Mouse (Mus musculus) left cerebral cortex, postnatal 25 days (tissue): Measurements from ENCODE around the gene Nt5c2. TPM values are rescaled to one million over a fixed set of nuclear protein-coding genes. Genes with fewer than 3 reads are reported as not detected.
A peak's percentile ranks its signal among the peaks of the same experiment; 100 is the strongest.
"Not testable (repeated sequence)": the region's sequence is repeated elsewhere in the genome, so short reads cannot be mapped to it uniquely, and the experiment has no call there.

ENCODE experiments used
- DNase-seq, 2 experiments: peaks; one replicate each; pipeline ENCODE4 v3.0.0; 2022; ENCODE audit warnings: low spot score in 2 of 2, mixed read lengths in 1 of 2
- intact Hi-C: fragments of 180-260 bp; cut with DNase I; formaldehyde crosslinking; loops from one replicate; pipeline ENCODE4 v1.15.1; 2025
- total RNA-seq, 2 experiments: library from RNA; stranded (reverse); gene quantifications; 2 replicates each; pipeline ENCODE4 v1.2.3; 2021

Gene Nt5c2
- total RNA-seq, 2 experiments from 2014 or later: 73.0 to 74.4 TPM

DNA sequence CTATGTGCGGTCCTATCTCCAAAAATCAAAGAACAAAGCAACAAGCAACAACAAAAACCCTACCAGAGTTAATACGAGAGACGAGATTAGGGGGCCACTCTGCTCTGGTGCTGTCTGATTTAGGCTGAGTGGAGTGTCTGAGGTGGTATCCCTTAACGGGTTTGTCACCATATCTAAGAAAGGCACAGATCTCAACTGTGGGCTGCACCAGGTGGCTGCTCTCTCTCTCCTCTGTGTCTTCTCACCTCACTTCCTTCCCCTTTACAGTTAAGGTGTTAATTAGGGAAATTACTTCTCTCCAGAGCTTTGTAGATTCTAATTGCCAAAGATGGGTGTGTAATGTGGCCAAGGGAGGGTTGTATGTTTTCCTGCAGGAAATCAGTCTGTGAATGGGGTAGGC lies 7.8 kb upstream of the Nt5c2 start:
- intact Hi-C loops: no loop called here

DNA sequence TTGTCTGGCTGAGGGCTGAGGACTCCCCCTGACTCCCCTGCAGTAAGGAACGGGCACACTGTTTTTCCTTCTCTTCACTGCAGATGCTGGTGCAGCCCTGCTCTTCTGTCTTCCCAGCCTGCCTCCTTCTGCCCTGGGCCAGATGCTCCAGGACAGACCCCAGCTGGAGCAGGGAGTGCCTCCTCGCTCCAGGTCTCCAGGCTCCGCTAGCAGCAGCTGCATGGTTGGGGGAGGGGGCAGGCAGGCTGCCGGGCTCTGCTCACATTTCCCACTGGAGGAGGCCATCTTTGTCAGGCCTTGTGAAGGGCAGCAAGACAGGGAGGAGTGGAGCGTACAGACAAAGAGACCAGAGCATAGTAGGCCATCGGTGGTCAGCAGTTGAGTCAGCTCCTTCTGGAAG lies 4.4 kb upstream of the Nt5c2 start:
- no peak for DNase-seq
- intact Hi-C loops: no loop called here

More for the DNA sequence above, 7.8 kb upstream of the Nt5c2 start:
- no peak for DNase-seq

DNA sequence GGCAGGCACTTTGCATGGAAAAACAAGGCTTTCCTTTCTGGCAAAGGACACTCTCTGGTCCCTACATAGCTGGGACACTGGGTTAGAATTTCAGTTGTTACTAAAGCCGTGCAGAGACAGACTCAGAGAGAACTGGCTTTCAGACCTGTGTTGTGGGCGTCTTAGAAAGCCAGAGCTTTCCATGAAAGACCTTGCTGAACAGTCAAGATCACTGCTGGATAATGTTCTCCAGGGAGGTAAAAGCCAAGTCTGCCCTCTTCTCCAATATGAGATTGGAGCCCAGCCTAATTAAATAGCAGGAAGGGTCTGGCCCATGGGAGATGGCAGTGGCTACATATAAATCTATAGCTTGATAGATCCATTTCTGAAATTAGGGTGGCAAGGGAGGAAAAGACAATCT lies 3.4 kb upstream of the Nt5c2 start:
- intact Hi-C loops: no loop called here
- no peak for DNase-seq

DNA sequence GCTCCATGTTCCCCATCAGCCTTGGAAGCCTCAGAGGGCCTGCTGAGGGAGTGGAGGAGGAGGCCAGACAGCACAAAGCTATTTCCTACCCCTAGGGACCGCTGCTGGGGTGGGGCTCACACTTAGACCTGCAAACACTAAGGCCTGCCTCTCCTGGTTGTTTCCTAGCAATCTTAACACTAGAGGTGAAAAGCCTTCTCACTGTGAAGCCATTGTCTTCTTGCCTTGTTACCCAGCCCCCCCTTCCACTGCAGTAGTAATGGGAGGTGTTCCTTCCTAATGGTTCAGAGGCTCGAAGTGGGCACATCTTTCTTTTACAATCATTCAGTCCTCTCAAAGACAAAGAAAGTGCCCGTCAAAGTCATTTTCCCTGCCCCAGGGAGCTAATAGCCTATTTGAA lies 2.9 kb upstream of the Nt5c2 start:
- DNase-seq: no peak
- intact Hi-C loops: no loop called here

DNA sequence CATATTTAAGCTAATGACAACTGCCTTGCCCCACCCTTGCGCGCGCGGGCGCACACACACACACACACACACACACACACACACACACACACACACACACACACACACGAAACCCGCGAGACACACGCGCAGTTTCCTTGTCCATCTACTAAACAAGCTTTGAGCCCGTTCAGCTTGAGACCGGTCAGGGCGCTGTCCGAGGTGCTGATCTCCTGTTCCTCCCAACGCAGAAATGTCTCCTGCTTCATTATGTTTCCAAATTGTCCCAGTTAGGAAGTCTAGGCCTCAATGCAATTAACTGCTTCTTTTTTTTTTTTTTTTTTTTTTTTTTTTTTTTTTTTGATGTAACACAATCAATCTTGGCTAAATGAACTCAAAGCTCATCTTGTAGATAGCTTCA lies 1.5 kb upstream of the Nt5c2 start:
- DNase-seq: peak in 1 of 2 experiments; percentile 31

DNA sequence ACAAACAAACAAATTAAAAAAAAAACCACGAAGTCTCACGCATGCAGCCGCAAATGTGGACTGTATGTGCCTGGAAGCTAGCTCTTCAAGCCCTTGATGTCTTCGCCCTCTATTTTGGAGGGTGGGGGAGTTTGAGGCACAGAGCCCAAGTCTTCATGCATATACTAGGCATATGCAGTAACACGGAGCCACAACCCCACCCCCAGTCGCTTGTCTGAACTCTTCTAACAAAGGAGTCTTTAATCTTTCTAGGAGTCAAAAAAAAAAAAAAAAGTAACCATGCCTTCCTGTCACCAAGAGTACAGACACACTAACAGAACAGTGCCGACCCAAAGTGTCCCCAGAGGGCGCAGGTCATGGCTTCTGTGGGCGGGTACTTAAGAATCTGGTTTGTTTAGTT lies 1.0 kb upstream of the Nt5c2 start:
- peak in 1 of 2 experiments; percentile 37 for DNase-seq
- intact Hi-C loops: loop anchor here (1.0 kb wide), 1 partner anchor 34 kb away; the partner anchor contains the start of gene Pcgf6

More for the DNA sequence above, 1.5 kb upstream of the Nt5c2 start:
- intact Hi-C loops: no loop called here

DNA sequence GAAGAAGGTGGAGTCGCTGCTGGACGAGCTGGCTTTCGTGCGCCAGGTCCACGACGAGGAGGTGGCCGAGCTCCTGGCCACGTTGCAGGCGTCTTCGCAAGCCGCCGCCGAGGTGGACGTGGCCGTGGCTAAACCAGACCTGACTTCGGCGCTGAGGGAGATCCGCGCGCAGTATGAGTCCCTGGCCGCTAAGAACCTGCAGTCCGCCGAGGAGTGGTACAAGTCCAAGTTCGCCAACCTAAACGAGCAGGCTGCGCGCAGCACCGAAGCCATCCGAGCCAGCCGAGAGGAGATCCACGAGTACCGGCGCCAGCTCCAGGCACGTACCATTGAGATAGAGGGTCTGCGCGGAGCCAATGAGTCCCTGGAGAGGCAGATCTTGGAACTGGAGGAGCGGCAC lies 443 bp upstream of the Nt5c2 start:
- intact Hi-C loops: loop anchor here (1.0 kb wide), 1 partner anchor 35 kb away; the partner anchor contains the start of gene Pcgf6
- DNase-seq: no peak

DNA sequence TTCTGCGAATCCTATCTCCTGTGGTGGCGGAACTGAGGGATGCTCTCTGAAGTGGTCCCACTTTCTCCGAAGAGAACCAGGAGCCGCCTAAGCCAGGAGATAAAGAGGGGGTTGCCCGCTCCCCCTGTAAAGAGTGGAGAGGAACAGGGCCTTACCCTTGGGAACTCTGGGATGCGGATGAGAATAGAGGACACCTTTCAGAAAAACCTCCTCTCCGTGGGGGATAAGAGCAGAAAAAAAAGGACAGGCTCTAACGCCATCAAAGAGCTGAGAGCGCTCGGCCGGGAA lies 850 bp downstream of the Nt5c2 start:
- no peak for DNase-seq
- intact Hi-C loops: no loop called here

DNA sequence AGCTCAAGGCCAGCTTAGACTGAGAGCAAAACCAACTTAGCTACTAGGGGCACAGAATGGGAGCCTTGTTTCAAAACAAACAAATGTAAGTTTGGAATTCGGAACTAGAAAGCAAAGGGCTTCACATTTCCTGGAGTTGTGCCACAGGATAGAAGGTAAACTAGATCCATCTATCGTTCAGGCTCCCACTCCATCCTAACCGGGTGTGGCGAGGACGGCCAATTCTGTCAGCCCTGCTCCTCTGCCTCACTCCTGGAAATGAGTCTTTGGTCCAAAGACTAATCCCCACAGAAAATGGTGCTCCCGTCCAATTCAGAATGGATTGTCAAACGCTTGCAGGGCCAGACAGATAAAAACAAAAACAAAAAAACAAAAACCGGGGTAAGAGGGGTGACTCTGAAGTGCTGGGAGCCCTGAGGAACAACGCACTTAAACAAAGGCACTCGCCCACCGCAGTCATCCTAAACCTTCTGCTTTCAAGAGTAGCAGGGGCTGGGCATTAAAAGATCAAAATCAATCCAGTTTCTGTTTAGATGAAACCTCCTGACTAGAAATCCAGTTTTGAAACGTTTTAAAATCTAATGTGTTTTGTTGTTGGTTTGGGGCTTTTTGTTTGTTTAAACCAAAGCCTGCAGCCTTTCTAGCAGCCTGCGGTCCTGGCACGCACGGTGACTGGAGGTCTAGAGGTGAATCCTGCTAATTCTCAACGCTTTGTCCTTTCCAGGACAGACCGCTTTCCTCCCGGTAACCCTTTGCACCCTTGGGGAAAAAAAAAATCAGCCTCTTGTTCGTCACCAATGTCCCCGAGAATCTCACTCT lies 1.4 kb downstream of the Nt5c2 start:
- intact Hi-C loops: no loop called here

DNA sequence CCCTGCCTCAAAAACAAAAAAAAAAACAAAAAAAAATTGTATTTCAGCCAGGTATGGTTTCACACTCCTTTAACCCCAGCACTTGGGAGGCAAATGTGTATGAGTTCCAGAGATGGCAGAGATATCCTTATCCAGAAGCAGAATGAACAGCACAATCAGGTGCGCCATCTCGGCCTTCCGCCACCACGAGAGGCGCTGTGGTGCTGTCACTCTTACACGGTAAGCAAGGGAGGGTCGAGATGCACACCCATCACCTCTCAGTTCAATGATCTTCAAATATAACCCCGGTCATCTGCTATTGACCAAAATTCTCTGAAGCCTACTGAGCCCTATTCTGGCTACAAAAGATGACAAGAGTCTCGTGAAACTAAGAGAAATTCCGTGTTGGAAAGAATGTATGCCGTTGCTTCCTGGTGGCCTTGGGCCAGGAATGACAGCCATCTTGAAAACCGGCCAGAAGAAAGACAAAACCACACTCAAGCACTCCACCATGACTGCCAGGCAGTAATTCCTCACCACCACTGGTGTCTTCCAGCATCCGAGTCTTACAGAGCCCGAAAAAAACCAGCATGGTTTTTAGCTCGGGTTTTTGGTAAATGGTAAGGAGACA lies 2.3 kb downstream of the Nt5c2 start:
- intact Hi-C loops: no loop called here
- no peak for DNase-seq

More for the DNA sequence above, 1.4 kb downstream of the Nt5c2 start:
- no peak for DNase-seq

DNA sequence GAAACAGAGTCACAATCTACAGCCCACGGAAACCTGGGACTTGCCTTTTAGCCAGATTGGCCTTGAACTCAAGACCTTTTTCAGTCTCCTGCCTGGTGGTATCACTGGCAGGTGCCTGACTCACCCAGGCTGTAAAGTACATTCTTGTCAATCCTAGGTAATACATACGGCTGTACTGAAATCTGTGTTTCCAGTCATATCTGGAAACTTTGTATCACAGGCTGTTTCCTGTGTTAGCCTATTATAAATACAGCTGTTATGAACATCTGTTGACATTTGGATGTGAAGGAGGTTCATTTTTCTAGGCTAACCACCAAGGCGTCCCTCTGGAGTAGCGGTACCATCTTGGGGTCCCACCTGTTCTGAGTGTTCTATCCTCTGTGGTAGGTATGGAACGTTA lies 5.0 kb downstream of the Nt5c2 start:
- DNase-seq: no peak
- intact Hi-C loops: no loop called here

DNA sequence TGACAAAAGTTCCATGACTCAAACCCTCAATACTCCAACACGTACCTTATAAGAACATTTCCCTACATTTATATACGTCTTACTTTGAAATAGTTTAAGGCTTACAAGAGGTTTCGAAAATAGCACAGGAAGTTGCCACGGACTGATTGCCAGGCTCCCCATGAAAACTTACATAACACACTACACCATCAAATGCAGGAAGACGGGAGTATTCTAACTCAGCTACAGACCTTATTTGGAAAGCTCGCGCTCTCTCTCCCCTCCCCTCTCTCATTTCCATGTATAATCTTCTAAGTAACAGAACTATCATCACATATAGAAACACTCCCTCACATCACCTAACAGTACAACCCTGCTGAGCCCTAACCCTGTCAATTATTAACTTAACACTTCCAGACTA lies 5.5 kb downstream of the Nt5c2 start:
- DNase-seq: peak in 1 of 2 experiments; percentile 71
- intact Hi-C loops: no loop called here

DNA sequence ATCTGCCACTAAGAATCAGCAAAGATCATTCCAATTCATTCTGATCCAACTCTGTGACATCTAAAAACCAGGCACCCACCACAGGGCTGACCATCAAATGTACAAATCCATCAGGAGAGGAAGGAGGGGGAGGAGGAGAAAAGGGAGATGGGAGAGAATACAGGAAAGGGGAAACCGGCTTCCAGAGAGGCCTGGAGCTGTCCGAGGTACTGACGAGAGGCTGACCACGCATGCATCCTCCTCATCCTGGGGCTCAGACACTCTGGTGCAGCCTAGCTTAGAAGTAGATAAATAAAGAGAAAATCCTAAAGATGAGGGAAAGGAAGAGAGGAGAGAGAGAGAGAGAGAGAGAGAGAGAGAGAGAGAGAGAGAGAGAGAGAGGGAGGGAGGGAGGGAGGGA lies 8.6 kb downstream of the Nt5c2 start:
- intact Hi-C loops: no loop called here

DNA sequence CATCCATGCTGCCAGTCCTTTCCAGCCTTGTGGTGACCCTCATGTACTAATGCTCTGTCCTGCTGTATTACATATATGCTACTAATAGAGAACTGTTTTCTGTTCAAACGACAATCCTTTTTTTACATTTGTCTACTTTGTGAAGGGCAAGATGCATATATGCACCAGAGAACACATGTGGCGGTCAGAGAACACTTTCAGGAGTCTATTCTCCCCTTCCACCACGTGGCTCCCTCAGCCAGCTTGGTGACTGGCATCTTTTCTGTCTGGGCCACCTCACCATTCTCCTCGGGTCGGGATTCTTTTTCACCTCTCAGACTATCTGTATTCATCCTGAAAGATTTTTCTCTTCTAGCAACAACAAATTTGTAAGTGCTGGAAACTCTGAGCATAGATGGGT lies 9.1 kb downstream of the Nt5c2 start:
- no peak for DNase-seq
- intact Hi-C loops: no loop called here

More for the DNA sequence above, 8.6 kb downstream of the Nt5c2 start:
- no peak for DNase-seq

DNA sequence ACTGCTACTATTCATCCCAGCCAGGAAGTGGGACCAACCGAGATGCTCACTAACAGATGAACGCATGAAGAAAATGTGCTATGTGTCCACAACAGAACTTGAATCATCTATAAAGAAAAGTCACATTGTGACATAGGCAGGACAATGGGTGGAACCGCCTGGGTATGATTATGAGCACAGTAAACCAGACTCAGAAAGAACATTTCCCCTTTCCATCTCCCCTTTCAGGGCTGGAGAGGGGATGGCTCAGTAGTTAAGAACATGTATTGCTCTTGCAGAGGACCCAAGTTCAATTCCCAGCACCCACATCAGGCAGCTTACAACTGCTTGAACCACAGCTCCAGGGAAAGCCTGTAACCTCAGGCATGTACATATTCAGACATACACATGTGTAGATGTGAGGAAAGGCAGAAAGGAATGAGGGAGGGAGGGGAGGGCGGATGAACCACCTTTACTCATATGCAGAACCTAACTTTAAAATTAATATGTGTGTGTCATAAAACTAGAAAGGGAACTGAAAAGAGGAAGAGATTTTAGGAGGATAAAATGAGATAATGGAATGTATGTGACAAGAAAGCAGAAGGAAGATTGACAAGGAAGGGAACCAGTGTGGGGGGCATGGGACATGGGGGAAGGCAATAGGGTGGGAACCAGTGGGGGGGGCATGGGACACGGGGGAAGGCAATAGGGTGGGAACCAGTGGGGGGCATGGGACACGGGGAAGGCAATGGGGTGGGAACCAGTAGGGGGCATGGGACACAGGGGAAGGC lies 11.0 kb downstream of the Nt5c2 start:
- no peak for DNase-seq

DNA sequence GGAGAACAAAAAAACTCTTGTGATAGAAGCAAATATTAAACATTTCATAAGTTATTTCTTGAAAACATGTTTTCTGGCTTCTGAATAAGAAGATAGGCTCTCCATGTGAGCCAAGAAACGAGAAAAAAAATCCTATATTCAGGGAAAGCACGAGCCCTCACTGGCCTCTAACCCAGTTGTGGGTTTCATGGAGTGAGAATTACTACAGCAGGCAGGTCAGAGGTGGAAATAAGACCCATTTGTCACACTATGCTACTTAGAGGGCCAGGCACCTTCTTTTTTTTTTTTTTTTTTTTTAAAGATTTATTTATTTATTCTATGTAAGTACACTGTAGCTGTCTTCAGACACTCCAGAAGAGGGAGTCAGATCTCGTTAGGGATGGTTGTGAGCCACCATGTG lies 14.6 kb downstream of the Nt5c2 start:
- not testable (repeated sequence) for DNase-seq

More for the DNA sequence above, 11.0 kb downstream of the Nt5c2 start:
- intact Hi-C loops: no loop called here

DNA sequence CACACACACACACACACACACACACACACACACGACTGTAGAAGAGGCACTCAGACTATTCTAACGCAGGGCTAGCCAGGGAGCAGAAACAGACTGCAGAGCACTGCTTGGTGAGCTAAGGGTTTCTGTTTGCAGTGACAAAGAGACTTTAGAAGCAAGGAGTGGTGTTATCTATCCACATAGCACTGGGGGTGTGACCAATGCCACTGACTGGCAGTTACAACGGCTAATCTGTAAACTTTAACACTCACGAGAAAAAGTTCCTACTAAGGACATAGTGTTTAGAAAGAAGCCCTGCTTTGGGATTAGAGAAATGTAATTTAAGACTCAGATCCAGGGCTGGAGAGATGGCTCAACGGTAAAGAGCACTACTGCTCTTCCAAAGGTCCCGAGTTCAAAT lies 15.2 kb downstream of the Nt5c2 start:
- intact Hi-C loops: no loop called here
- DNase-seq: no peak

More for the DNA sequence above, 14.6 kb downstream of the Nt5c2 start:
- intact Hi-C loops: not testable (repeated sequence)

DNA sequence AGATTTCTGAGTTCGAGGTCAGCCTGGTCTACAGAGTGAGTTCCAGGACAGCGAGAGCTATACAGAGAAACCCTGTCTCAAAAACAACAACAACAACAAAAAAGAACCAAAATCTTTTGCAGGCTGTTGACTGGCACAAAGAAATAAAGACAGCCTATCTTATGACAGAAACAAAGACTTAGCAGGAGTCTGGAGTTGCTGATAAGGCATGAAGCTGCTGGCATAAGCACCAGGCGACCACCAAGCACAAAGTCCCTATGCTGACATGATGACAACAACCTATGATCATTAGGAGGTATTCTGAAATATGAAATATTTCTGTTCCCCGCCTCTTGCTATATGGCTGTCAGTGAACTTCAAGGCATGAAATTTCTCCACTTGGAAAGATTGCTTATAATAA lies 16.0 kb downstream of the Nt5c2 start:
- DNase-seq: no peak
- intact Hi-C loops: no loop called here

DNA sequence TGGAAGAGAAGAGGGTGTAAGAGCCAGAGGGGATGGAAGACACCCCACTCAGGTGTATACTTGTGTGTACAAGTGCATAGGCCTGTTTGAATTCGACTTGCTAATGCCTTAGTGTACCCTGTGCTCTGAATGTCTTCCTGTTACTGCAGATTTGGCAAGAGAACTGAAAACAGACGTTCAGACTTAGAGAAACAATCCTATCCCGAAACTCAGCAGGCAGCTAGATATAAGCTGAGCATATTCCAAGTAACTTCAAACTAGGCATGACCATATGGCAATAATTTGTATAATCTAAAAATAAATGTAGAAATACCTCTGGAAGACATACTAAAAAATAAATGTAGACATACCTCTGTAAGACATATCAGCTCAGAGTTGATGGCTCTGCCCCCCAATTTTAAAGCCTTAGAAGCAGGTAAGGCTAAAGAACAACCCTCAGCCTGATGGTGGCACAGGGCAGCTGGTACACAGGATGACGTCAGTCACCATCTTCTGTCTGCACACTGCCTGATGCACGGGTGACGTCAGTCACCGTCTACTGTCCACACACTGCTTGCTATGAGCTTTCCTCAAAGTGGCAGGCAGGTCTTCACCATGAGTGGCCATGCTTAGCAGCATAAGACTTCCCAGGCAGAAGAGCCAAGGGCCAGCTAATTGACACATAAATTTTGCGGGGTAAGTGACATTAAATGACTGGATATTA lies 16.6 kb downstream of the Nt5c2 start:
- peak in 1 of 2 experiments; percentile 51 for DNase-seq
- intact Hi-C loops: no loop called here

DNA sequence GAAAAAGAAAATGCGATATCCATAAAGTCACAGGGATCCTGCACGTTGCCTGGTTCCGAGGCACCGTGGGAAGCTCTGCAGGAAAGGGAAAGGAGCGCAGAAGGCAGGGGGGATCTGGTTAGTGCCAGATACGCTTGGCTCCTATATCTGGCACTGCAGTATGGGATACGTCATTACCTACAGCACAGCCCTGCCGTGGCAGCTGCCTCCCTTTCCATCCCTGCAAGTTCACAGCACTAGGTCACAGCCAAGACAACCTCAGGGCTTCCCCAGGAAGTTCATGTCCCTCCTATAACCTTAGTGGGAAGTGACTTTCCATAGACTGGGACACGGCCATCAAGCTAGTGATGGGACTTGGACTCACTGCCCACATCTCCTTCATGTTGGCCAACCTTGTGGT lies 18.9 kb downstream of the Nt5c2 start:
- DNase-seq: peak in 1 of 2 experiments; percentile 46
- intact Hi-C loops: no loop called here
